Mouse (Mus musculus) MEL (cell line): Measurements from ENCODE around the gene Sycp1.

Experiments
- CTCF ChIP-seq, 3 experiments: IDR thresholded peaks in 2 of 3; conservative IDR thresholded peaks in 1 of 3; 2 replicates each; pipeline ENCODE4 v1.5.1; 2011 to 2012; ENCODE audit warnings: low read length in 3 of 3, low read depth in 2 of 3, mild to moderate bottlenecking in 2 of 3, improper control_type of control experiment in 1 of 3, inconsistent platforms in 1 of 3, mixed read lengths in 1 of 3, moderate library complexity in 1 of 3; ENCODE audit not compliant: control insufficient read depth in 1 of 3, insufficient read depth in 1 of 3, poor library complexity in 1 of 3, severe bottlenecking in 1 of 3
- MEF2A ChIP-seq: IDR thresholded peaks from 2 replicates; pipeline ENCODE4 v1.6.1; 2014; ENCODE audit warnings: low read depth, mild to moderate bottlenecking, inconsistent platforms, low read length, improper control_type of control experiment; ENCODE audit not compliant: poor library complexity, insufficient replicate concordance, severe bottlenecking; ENCODE audit errors: extremely low read depth
- POLR2A ChIP-seq, 2 experiments: IDR thresholded peaks; 2 replicates each; pipeline ENCODE4 v1.6.1; 2011 to 2012; ENCODE audit warnings: low read length in 2 of 2, mild to moderate bottlenecking in 2 of 2, control low read depth in 1 of 2, improper control_type of control experiment in 1 of 2, low read depth in 1 of 2, moderate library complexity in 1 of 2; ENCODE audit not compliant: control insufficient read depth in 1 of 2, insufficient read depth in 1 of 2, poor library complexity in 1 of 2
- TCF12 ChIP-seq: IDR thresholded peaks from 2 replicates; pipeline ENCODE4 v1.6.1; 2014; ENCODE audit warnings: low read depth, mild to moderate bottlenecking, inconsistent platforms, low read length, improper control_type of control experiment, moderate library complexity

DNA sequence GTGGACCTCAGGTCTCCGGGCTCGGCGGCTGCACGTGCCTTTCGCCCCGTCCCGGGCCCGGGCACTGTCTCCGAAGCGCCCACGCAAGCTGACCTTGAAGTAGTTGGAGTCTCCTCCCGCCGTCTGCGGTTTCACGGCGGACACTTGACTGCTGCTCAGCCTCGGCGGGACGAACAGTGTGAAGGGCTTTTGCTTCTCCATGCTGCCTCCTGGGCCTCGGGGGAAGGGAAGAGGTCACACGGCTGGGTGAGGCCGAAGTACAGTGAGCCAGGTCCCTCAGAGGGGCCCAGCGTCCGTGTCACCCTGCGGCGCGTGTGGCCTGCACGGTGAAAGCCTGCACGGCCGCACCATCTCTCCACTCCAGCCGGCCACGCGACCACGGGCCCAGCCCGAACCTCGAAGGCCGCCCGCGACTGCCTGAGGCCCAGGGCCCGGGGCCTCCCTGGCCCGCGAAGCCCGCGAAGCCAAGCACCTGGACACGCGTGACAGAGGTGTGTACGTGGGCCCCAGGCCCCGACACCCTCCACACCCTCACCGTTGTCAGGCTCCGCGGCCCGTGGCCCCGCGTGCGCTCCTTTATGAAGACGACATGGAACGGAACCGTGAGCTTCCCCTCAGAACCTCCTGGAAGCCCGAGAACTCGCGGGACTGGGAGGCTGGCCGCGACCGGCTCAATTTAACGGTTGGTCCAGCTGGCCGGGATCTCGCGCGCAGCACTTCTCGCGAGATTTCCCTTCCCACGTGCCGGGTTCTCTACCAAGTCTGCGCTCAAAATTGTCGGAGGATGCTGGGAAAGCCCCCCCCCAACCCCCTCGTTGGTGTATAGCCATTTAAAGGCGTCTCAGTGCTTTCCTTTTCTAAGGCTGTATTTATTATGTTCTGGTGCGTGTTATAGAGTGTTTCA is at the start of gene Sycp1:
- TF ChIP-seq POLR2A (IDR thresholded peaks at IDR 0.05; ENCODE audit: control insufficient read depth in 1 of 2, insufficient read depth in 1 of 2, low read depth in 1 of 2, low read length in 2 of 2, poor library complexity in 1 of 2) = no peak
- TF ChIP-seq TCF12 = no peak
- TF ChIP-seq CTCF (IDR thresholded peaks at IDR 0.05 in 2 of 3, conservative IDR thresholded peaks at IDR 0.05 in 1 of 3; ENCODE audit: control insufficient read depth in 1 of 3, insufficient read depth in 1 of 3, low read depth in 2 of 3, low read length in 3 of 3, poor library complexity in 1 of 3, severe bottlenecking in 1 of 3) = no peak
- no peak for TF ChIP-seq MEF2A
